Mouse (Mus musculus): ENCODE measurements around the gene 5430419D17Rik. TPM values are rescaled to one million over a fixed set of nuclear protein-coding genes. Genes with fewer than 3 reads are reported as not detected.

Gene 5430419D17Rik
- total RNA-seq (2021): under 1 TPM in 1 of 2 experiments, not detected in 1; 0.05 TPM
- long read RNA-seq: 0 reads

DNA sequence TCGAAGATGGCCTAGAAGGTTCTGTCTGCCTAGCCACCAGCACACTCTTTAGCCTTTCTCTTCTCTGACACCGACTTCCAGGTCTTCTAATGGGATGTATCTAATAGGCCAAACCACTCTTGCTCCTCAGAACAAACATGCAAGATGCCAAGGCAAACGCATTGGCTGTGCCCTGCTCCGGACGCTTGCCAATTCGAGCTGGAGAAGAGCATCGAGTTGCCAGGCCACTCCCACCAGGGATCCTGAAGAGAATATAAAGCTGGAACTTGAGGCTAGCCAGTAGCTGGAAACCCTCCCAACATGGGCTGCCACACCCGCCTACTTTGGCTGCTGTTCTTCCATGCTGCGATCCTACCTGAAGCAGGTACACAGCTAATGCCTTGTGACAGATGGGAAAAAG is at the start of gene 5430419D17Rik:
TSS of gene 5430419D17Rik (plus strand) at position 282 of the 400 bp plus-strand sequence.
- DNase-seq (ENCODE audit: low spot score in 2 of 2): peak; percentile 9 to 19

DNA sequence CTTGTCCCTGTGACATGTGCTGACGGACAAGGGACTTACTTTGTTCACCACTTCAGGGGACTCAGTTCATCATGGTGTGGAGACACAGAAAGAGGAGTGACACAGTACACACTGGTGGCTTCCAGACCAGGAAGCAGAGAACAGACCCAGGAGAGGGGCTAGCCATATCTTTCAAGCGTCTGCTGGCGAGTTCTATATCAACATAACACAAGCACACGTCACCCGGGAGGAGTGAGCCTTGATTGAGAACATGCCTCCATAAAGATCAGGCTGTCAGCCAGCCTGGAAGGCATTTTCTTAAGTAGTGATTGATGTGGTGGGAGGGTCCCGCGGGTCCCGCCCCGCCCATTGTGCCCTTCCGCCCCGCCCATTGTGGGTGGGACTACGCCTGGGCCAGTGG is 44.2 kb upstream of the 5430419D17Rik start:
- DNase-seq (ENCODE audit: low spot score in 2 of 2): no peak

DNA sequence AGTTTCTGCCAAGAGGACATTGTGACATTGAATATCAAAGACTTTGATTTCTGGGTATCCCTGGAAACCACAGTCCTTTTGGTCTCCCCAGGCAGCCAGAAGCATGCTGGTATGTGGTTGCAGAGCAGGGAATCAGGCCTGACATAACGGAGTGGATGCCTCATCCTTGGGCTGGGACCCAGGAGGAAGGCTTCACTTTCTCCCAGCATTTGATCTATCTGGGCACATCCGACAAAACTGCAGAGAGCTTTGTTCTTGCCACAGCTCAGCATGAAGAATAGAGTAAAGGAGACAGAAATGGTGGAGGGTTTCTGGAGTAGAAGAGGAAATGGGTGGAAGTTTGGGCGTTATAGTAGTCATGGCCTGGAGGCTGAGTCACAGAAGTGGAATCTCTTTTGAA is 41.0 kb upstream of the 5430419D17Rik start:
- DNase-seq (ENCODE audit: low spot score in 2 of 2): no peak

DNA sequence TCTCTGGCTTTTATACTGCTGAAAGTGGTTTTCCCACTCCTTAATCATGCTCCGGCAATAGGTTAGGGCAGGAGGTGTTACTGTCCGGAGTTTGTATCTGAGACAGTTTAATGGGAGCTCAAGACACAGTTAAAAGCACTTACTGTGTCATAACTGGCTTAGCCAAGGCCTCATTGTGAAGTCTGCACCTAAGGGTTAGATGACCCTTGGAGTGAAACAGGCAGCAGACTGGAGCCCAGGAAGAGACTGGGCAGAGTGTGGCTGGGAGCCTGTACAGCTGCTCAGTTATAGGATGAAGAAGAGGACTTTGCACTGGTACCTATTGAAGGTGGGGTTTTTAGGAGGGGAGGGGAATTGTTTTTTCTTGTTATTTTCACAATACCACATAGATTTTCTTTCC is 28.0 kb upstream of the 5430419D17Rik start, which contains the start of gene 4933402N03Rik:
TSS of gene 4933402N03Rik (minus strand) at position 101 of the 400 bp plus-strand sequence.
- DNase-seq (ENCODE audit: low spot score in 2 of 2): no peak

DNA sequence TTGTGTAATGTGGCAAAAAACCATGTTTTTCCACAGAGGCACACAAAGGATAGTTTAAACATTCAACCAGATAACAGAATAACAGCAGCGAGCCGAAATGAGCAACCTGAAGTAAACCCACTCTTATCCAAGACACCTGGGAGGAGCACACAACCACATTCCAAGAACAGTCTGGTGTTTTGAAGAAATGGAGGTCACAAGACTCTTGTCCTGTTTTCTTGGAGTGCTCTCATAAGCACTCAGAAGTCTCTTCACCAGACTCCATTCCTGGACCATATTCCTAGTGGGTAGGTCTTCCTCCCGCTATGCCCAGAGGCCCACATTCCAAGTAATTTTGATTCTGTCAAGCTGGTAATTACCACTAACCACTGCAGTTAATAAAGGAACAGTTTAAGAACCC is 24.0 kb upstream of the 5430419D17Rik start:
- DNase-seq (ENCODE audit: low spot score in 2 of 2): no peak

DNA sequence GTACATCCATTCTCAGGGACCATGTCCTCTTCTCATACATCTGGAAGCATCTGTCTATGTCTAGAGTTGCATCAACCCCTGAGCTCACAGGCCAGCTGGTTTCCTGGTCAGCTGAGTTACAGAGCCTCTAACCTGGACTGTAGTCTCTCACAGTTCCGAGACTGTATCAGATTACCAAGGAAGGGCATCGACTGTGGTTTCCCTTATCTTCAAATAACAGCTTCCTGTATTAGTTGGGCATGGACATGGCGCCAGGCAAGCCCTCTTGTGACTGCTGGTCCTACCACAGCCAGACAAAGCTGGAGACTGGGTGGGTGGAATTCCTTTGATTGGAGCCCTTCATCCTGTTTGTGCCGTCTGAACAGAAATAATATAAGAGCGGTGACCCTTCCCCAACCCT is 21.2 kb upstream of the 5430419D17Rik start:
- no peak for DNase-seq (ENCODE audit: low spot score in 2 of 2)

DNA sequence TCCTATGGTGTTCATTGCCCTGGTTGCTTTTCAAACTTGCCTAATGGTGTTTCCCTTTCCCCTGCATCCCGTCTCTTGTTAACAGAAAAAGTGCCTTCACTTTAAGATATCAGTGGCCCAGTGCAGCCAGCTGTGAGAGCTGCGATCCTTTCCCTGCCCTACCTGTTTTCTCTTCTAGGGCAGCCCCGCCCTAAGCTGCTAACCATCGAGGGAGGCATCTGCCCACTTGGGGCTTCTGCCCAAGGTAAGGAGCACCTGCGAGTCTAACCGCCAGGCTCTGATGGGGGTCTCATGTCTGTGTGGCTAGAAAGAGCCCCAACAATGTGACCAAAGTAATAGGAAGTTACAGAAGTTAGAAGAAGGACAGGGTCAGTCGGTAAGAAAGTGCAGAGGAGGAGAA is 12.0 kb upstream of the 5430419D17Rik start:
- no peak for DNase-seq (ENCODE audit: low spot score in 2 of 2)

DNA sequence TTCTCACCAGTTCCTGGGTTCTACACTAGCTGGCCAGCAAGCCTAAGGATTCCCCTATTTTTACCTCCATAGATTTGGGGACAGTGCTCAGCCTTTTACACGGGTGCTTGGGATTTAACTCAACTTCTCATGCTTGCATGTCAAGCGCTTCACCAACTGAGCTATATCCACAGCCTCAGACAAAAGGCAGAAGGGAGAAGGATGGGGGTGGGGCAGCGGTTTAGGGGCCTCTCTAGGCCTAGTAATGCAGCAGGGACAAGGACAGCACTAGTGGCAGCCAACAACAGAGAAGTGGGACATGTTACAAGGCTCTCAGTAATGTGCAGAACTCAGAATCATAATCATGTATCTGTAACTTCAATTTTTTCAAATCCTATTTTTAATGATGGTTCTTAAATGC is 6.4 kb upstream of the 5430419D17Rik start:
- DNase-seq (ENCODE audit: low spot score in 2 of 2): no peak

DNA sequence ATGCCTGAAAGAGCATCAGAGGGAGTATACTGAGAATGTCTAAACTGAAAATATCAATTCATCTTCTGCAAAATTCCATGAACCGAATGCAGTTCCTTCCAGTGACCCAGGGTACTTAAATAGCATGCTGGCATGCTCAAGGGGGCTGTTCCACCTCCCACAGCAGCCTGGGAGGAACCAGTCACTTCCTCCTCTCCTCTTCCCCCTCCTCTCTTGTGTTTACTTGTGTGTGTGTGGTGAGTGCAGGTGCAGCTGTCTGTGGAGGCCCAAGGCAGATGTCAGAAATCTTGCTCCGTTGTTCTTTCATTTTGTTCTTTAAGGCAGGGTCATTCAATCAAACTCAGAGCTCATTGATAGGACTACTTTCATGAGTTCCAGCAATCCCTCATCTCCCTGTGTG is 5.1 kb upstream of the 5430419D17Rik start:
- no peak for DNase-seq (ENCODE audit: low spot score in 2 of 2)

DNA sequence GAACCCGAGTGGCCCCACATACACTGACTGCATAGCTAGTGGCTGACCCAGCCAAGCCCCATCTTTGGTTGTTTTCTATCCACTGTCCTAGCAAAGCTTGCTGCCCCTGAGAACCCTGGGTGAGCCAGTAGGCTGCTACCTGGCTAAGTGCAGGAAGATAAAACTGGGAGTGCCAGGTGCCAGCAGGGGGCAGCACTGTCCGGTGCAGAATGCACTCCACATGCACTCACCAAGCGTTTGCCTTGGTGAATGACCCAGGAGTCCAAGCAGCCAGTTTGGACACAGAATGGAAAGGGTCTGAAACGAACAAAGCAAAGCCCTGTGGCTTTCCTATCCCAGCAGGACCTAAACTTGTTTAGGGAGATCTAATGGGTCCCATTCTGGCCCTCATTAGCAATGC is 8.5 kb downstream of the 5430419D17Rik start:
- DNase-seq (ENCODE audit: low spot score in 2 of 2): peak; percentile 20 to 50

DNA sequence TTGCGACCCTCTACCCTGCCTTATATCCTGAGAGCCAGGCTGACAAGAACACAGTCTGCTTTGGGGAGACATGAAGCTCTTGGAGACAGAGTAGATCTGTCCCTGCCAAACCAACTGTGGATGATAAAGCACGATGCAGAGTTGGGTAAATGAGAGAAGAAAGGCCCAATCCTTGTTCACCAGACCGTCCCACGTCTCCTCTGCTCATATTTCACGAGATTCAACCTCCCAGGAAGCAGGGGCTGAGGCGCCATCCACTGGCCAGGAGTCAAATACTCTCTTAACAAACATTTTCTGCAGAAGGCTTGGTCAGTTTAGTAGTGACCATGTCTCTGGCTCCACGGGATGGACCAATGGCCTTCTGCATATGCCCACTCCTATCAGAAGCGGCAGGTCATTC is 10.1 kb downstream of the 5430419D17Rik start:
- DNase-seq (ENCODE audit: low spot score in 2 of 2): no peak

DNA sequence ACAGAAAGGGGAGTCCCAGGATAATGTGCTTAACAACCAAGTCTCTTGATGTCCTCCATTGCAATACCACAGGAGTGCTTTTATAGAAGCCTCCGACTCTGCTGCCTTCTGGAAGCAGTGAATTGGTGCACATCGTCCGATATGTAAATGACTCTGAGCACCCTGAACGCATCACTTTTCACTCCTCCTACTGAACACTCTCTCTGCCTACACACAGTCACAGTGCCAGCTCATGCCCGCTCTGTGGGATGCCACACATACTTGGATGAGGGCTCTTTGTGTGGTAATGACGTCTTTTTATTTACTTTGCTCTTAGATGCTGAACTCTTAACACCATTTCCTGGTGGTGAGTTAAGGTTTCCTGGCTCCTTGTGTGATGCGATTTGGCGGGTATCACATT is 12.8 kb downstream of the 5430419D17Rik start:
- no peak for DNase-seq (ENCODE audit: low spot score in 2 of 2)

DNA sequence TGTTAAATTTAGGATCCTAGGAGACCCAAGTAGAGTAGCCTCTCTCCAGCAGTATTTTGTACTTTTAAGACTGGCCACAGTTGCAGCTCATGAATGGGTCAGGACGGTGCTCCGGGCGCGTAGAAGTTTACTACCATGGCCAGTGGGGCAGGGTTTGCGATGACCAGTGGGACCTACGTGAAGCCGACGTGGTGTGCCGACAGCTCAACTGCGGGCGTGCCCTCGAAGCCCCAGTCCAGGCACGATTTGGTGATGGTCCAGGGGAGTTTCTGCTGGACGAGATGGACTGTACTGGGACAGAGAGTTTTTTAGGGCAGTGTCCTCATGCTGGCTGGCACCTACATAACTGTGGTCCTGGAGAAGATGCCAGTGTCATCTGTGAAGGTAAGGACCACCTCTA is 13.8 kb downstream of the 5430419D17Rik start:
- no peak for DNase-seq (ENCODE audit: low spot score in 2 of 2)

DNA sequence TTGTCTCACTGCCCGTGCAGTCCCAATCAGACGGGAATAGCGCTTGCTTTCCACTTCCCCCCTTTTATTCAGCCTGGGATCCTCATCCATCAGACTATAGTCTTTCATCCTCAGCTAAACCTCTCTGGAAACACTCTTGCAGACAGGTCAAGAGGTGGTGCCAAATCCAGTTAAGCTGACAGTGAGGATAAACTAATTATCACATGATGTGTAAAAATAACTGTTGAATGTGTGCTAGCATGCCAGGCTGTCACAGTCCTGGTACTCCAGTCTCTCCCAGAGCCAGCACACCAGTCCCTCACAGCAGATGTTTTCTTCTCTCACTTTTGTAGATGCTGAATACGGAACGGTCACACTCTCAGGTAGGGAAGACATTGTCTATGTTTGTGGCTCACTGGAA is 48.9 kb downstream of the 5430419D17Rik start:
- DNase-seq (ENCODE audit: low spot score in 2 of 2): no peak

DNA sequence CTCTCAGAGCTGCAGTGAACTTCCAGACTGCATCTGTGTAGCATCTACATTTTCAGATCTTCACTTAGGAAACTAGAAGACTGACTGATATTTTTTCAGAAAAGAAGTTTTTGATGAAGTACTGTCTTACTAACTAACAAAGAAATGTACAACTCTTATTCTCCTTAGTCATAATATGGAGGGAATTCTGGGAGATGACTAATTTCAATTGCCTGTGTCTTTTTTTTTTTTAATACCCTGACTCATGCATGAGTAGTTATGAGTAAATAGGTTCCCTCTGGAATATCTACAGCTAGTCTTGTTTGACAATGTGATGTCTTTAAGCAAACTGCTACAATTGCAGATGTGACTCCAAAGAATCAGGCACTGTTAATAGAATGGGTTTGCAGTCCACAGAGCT is 61.9 kb downstream of the 5430419D17Rik start:
- no peak for DNase-seq (ENCODE audit: low spot score in 2 of 2)

DNA sequence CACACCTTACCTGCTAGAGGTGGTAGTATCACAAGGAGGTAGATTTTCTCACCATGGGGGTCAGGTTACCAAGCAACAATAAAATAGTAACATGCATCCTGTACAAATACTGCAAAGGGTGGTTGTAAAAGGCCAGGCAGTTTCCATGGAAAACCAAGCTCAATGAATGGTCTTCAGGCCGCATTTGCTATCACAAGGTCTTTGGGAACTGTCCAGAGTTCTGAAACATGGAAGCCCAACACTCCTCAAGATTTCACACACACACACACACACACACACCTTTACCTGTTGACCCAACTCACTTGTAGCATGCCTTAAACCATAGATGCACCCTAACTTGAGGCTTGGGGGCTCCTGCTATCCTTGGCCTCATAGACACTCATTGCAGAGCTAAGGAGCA is 70.8 kb downstream of the 5430419D17Rik start:
- DNase-seq (ENCODE audit: low spot score in 2 of 2): no peak

DNA sequence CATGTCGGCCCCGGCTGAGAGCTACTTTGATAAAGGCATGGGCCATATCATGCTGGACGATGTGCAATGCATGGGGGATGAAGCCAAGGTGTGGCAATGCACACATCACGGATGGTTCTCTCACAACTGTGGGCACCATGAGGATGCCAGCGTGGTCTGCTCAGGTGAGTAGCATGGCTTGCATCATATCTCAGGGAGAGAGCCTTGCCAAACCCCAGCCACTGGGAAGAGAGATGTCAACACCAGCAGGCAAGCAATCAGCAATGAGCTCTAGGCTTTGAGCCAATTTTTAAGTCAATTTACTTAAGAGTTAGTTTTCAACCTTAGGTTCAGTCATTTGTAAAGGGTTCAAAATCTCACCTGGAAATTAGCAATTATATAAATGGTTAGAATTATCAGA is 82.6 kb downstream of the 5430419D17Rik start:
- DNase-seq (ENCODE audit: low spot score in 2 of 2): no peak

DNA sequence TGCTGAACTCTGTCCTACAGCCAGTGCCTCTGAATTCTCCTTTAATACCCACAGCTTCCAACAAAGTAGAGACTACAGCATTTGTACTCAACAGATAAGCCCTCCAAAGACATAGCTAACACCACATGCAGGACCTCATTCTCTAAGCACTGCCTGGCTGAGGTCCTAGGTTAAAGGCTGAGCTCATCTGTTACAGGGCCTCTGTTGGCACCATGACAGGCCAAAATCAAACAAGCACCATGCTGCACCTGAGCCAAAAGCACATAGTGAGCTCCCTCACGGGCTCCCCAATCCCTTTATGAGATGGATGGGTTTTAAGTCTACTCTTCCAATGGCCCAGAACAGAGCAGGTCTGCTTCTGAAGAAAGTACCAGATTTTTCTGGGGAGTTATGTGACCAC is 83.1 kb downstream of the 5430419D17Rik start:
- DNase-seq (ENCODE audit: low spot score in 2 of 2): no peak

DNA sequence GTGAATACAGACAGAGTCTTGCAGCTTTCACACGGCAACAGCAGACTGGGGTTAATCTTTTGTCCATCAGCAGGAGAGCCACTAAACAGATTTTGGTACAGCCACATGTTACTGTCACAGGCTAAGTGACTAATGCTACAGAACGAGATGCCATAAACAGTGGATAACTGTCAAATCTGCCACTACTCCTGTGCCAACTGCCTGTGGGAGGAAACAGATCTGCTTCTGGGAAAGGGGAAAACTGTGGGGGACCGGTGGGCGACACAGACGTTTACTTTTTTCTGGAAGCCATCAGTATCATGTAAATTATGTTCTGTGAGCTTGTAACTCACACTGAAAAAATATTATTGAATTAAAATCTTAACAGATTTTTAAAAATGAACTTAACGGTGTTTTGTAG is 86.7 kb downstream of the 5430419D17Rik start:
- DNase-seq (ENCODE audit: low spot score in 2 of 2): peak; percentile 19 to 34

DNA sequence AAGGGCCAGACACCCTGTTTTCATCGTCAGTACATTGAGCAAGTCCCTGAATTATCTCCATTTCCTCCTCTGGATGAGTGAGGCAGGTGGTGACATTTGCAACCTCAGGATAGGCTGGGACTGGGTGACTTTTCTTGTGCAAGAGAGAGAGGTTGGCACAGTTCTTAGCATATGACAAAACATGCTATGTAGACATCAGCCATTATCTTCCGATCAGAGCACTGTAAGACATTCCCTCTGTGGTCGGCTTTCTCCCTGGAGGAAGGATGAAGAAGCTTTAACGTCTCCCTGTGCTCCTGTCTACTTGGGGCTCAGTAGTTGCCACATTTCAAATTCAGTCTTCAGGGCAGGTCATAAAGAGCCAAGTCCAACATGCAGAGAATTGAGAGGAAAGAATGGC is 90.0 kb downstream of the 5430419D17Rik start:
- no peak for DNase-seq (ENCODE audit: low spot score in 2 of 2)

DNA sequence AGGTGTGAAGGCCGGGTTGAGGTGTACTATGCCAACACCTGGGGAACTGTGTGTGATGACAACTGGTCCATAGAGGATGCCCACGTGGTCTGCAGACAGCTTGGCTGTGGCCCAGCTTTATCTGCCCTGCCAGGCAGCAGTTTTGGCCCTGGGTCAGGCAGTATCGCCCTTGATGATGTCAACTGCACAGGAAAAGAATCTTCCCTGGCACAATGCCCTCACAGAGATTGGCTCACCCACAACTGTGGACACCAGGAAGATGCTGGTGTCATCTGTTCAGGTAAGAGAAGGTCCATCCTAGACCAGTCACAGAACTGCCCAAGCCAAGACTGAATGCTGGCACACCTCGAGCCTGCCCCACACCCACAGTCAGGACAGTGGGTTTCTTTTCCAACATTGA is 91.6 kb downstream of the 5430419D17Rik start:
- no peak for DNase-seq (ENCODE audit: low spot score in 2 of 2)

DNA sequence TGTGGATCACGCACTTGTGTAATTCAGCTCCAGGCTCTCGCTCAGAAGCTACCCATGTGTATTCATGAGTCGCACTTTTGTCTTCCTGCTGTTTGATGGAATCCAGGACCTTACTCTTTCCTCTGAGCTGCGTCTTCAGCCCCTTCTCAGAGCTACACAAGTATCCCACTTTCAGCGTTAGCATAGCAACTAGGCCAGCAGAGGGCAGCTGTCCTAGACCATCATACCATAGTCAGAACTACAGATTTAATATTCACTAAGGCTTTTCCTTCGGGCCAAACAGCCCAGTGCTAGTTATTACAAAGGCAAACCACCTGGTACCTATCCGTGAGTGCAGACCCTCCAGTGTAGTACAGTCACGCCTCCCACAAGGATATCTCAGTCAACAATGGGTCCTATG is 122.9 kb downstream of the 5430419D17Rik start:
- DNase-seq (ENCODE audit: low spot score in 2 of 2): no peak

DNA sequence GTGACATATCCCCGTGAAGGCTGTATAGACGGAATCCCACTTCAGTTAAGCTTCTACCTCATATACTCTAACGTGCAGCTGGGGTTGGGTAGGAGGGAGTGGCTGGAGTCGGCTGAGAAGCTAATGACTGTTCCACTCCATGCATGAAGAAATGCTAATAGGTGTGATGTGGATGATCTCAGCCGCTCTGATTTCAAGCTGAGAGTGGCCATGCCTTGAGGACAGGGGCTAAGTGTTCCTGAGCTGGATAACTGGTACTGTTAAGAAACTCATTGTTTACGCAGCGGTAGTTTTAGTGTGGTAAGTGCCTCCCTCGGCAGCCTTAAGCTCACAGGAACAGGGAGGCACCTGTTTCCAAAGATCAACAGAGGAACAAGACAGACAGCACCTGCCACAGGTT is 129.1 kb downstream of the 5430419D17Rik start:
- DNase-seq (ENCODE audit: low spot score in 2 of 2): no peak

DNA sequence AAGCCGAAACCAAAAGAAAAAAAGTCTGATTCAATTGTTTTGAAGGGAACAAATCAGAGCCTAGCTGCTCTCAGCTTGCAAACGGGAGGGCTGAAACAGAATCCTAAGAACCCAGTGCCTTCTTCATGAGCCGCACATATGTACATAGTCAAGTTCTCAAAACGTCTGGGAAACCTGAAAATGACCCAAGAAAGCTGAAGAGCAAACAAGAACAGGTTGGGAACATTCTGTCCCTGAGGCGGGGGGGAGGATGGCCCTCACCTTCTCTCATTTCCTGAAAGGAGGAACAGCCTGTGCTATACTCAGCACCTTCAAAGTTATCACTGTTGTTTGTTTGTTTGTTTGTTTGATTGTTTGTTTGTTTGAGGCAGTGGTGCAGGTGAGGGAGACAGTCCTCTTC is 132.5 kb downstream of the 5430419D17Rik start:
- no peak for DNase-seq (ENCODE audit: low spot score in 2 of 2)

Measured in layer of hippocampus, postnatal 10 days (tissue).